18 mouse cellular contexts compared by ENCODE assay signal in genomic region chr4:141106526-141107183, GRCm38 (mm10). TPM values are rescaled to one million over a fixed set of nuclear protein-coding genes. Genes with fewer than 3 reads are reported as not detected.
"Had no signal": no experiment of that assay in that cellular context is flagged by ENCODE, and none has a peak within 500 bp of the region (broad histone marks: within the 10 kb centered on the region; RNA-seq: fewer than 3 reads in every experiment).

No protein-coding gene starts in this region.

- H3K27me3 ChIP-seq: kidney, embryonic 15.5 days; limb, embryonic 13.5 days; liver, embryonic 15.5 days; midbrain, embryonic 12.5 days; neural tube, embryonic 13.5 days had no signal

- H3K9ac ChIP-seq: kidney, embryonic 15.5 days; limb, embryonic 13.5 days; liver, embryonic 15.5 days; lung, embryonic 14.5 days; midbrain, embryonic 12.5 days; neural tube, embryonic 13.5 days had no signal

- ATAC-seq: midbrain, embryonic 16.5 days had no signal

- H3K4me3 ChIP-seq: kidney, embryonic 15.5 days; limb, embryonic 13.5 days; liver, embryonic 15.5 days; midbrain, embryonic 12.5 days; neural tube, embryonic 13.5 days had no signal

- H3K4me2 ChIP-seq: kidney, embryonic 15.5 days; limb, embryonic 13.5 days; liver, embryonic 11.5 days; liver, embryonic 15.5 days; lung, embryonic 14.5 days; midbrain, embryonic 12.5 days; neural tube, embryonic 13.5 days had no signal

- H3K4me1 ChIP-seq: limb, embryonic 13.5 days; liver, embryonic 15.5 days; midbrain, embryonic 12.5 days had no signal

- DNase-seq: kidney, adult 2 months; kidney, postnatal 25 days; layer of hippocampus, adult 9-11 months; layer of hippocampus, postnatal 36 days; lung, embryonic 14.5 days; lung, postnatal 10 days; lung, postnatal 4 days; retina, postnatal 1 day; right cerebral cortex, postnatal 4 days had no signal

- H3K27ac ChIP-seq: kidney, embryonic 15.5 days; limb, embryonic 13.5 days; liver, embryonic 15.5 days; midbrain, embryonic 12.5 days; neural tube, embryonic 13.5 days had no signal

- H3K9me3 ChIP-seq: liver, embryonic 15.5 days; neural tube, embryonic 13.5 days had no signal

RNA-seq across cellular contexts. Expression of gene Spata21, which starts 18.5 kb away (rescaled TPM):
- total RNA-seq: layer of hippocampus, postnatal 36 days; megakaryocyte, adult 5-6 weeks had no signal
- polyA plus RNA-seq: liver, embryonic 11.5 days; liver, embryonic 15.5 days; neural tube, embryonic 13.5 days; spleen, adult 2 months had no signal
